In genomic region chr9:43801911-43802310, GRCm38 (mm10) we compare ENCODE assay signal across 9 mouse cellular contexts. TPM values are rescaled to one million over a fixed set of nuclear protein-coding genes. Genes with fewer than 3 reads are reported as not detected.
DNase-seq lines count a peak whose midpoint lies in the region; ATAC-seq and TF ChIP-seq lines count a peak whose summit lies in the region.
"Had no signal": no experiment of that assay in that cellular context is flagged by ENCODE, and none has a peak within 500 bp of the region (broad histone marks: within the 10 kb centered on the region; RNA-seq: fewer than 3 reads in every experiment).

No protein-coding gene starts in this region.

- H3K9ac ChIP-seq in liver, embryonic 12.5 days: no peak overlapping the region
- H3K9ac ChIP-seq in intestine, embryonic 15.5 days: no peak overlapping the region
- no peak overlapping the region for H3K9ac ChIP-seq in midbrain, embryonic 13.5 days (replicated peaks)
- H3K9ac ChIP-seq: limb, embryonic 13.5 days had no signal

- peak; percentile 59 for DNase-seq in liver
- peak; percentile 71 for DNase-seq in cerebellum, adult 9-11 months
- DNase-seq in gastrocnemius, adult 2 months: peak; percentile 91
- DNase-seq in left cerebral cortex, postnatal 10 days (ENCODE audit: extremely low spot score in 1 of 2, low spot score in 2 of 2): peak; percentile 22 to 75

- no peaks in the 10 kb centered on the region for H3K36me3 ChIP-seq in liver, embryonic 12.5 days
- H3K36me3 ChIP-seq in intestine, embryonic 15.5 days: no peaks in the 10 kb centered on the region
- peaks cover 77% of the 10 kb centered on the region for H3K36me3 ChIP-seq in midbrain, embryonic 13.5 days
- H3K36me3 ChIP-seq in testis, adult 2 months (ENCODE audit: control insufficient read depth, insufficient read depth, low read length): no peaks in the 10 kb centered on the region

- no peaks in the 10 kb centered on the region for H3K9me3 ChIP-seq in liver, embryonic 12.5 days (replicated peaks)
- H3K9me3 ChIP-seq in intestine, embryonic 15.5 days: no peaks in the 10 kb centered on the region
- H3K9me3 ChIP-seq in midbrain, embryonic 13.5 days: no peaks in the 10 kb centered on the region
- H3K9me3 ChIP-seq: limb, embryonic 13.5 days had no signal

- H3K4me1 ChIP-seq in liver, embryonic 12.5 days: 0 out of 2 replicates have a peak, but pooled peaks cover 5% of the 10 kb centered on the region
- H3K4me1 ChIP-seq in intestine, embryonic 15.5 days (replicated peaks): no peaks in the 10 kb centered on the region
- peaks cover 20% of the 10 kb centered on the region for H3K4me1 ChIP-seq in midbrain, embryonic 13.5 days (replicated peaks)
- H3K4me1 ChIP-seq in testis, adult 2 months (ENCODE audit: control insufficient read depth, insufficient read depth, low read length): peaks cover 7% of the 10 kb centered on the region

- no peak for TF ChIP-seq POLR2A in testis, adult 2 months (IDR thresholded peaks at IDR 0.05; ENCODE audit: control insufficient read depth, low read depth, low read length)

- H3K4me2 ChIP-seq in liver, embryonic 12.5 days: no peak overlapping the region
- no peak overlapping the region for H3K4me2 ChIP-seq in intestine, embryonic 15.5 days (replicated peaks)
- no peak overlapping the region for H3K4me2 ChIP-seq in midbrain, embryonic 13.5 days (replicated peaks)
- H3K4me2 ChIP-seq: limb, embryonic 13.5 days had no signal

- 21% methylated on average over 5 of the region's 5 CpGs for WGBS in liver, embryonic 12.5 days (ENCODE audit: insufficient replicate concordance)
- WGBS in intestine, embryonic 15.5 days: 45% methylated on average over 5 of the region's 5 CpGs
- WGBS in midbrain, embryonic 13.5 days: 17% methylated on average over 5 of the region's 5 CpGs

- no peak overlapping the region for H3K4me3 ChIP-seq in liver, embryonic 12.5 days
- H3K4me3 ChIP-seq in gastrocnemius, adult 2 months: no peak overlapping the region
- no peak overlapping the region for H3K4me3 ChIP-seq in intestine, embryonic 15.5 days (replicated peaks)
- H3K4me3 ChIP-seq in midbrain, embryonic 13.5 days (replicated peaks): no peak overlapping the region
- H3K4me3 ChIP-seq in testis, adult 2 months (ENCODE audit: control insufficient read depth, low read depth, low read length): no peak overlapping the region
- H3K4me3 ChIP-seq: limb, embryonic 13.5 days had no signal

- H3K27ac ChIP-seq in liver, embryonic 12.5 days: no peak overlapping the region
- H3K27ac ChIP-seq in gastrocnemius, adult 2 months: peak overlapping the region; percentile 65
- no peak overlapping the region for H3K27ac ChIP-seq in intestine, embryonic 15.5 days
- no peak overlapping the region for H3K27ac ChIP-seq in midbrain, embryonic 13.5 days
- H3K27ac ChIP-seq in testis, adult 2 months (ENCODE audit: control insufficient read depth, insufficient read depth, low read depth, low read length): no peak overlapping the region
- H3K27ac ChIP-seq: limb, embryonic 13.5 days had no signal

- no peak for ATAC-seq in liver, embryonic 12.5 days
- ATAC-seq in intestine, embryonic 15.5 days: peak; percentile 36; the same call in 1 of the 2 replicates
- ATAC-seq in midbrain, embryonic 13.5 days: peak; percentile 63; the same call in 1 of the 2 replicates

- peak; percentile 96 for TF ChIP-seq CTCF in gastrocnemius, adult 2 months (IDR thresholded peaks at IDR 0.05)
- peak; percentile 72; the same call in 1 of the 2 replicates for TF ChIP-seq CTCF in testis, adult 2 months (IDR thresholded peaks at IDR 0.05; ENCODE audit: control insufficient read depth, insufficient read depth, insufficient replicate concordance, low read depth, low read length)

- no peaks in the 10 kb centered on the region for H3K27me3 ChIP-seq in liver, embryonic 12.5 days (replicated peaks)
- no peaks in the 10 kb centered on the region for H3K27me3 ChIP-seq in intestine, embryonic 15.5 days (replicated peaks)
- H3K27me3 ChIP-seq in midbrain, embryonic 13.5 days: no peaks in the 10 kb centered on the region
- no peaks in the 10 kb centered on the region for H3K27me3 ChIP-seq in testis, adult 2 months (ENCODE audit: control insufficient read depth, insufficient read depth, low read length)
- H3K27me3 ChIP-seq: limb, embryonic 13.5 days had no signal

- intact Hi-C loops in gastrocnemius, adult 2 months (cut with DNase I): loop anchor here (1.0 to 2.0 kb wide), 2 partner anchors 59 to 463 kb away; partner anchors contain the start of gene Nectin1
- intact Hi-C loops in left cerebral cortex, postnatal 10 days (cut with DNase I): loop anchor here (10.0 kb wide), 1 partner anchor 457 kb away; no protein-coding TSS in a partner anchor

RNA-seq across cellular contexts. Expression of gene Nectin1, which starts 58.1 kb away (rescaled TPM):
- polyA plus RNA-seq in liver, embryonic 12.5 days (2016; fragmentation: Nextera tagmentation; extraction: Ambion mirVana): 1.8 and 1.9 TPM in 2 replicates
- 1 to 10 TPM; 1.2 to 2.9 TPM for total RNA-seq in gastrocnemius, adult 2 months (2021)
- polyA plus RNA-seq in intestine, embryonic 15.5 days (2015; fragmentation: Nextera tagmentation; extraction: Ambion mirVana): 4.1 and 4.5 TPM in 2 replicates
- 100 to 1,000 TPM in 1 of 2 experiments, 10 to 100 TPM in 1; 99.6 to 104 TPM for total RNA-seq in left cerebral cortex, postnatal 10 days (2021)
- polyA plus RNA-seq in midbrain, embryonic 13.5 days (2015; fragmentation: Nextera tagmentation; extraction: Ambion mirVana): 10.8 and 11.0 TPM in 2 replicates
- 2.2 and 2.8 TPM in 2 replicates for polyA plus RNA-seq in testis, adult 2 months (2012; rRNA removed)
